Mouse (Mus musculus): ENCODE measurements at regions not wholly inside any gene's neighbourhood (a gene's known extent, or its start where the extent isn't known, plus 50 kb on each side); places are given as distances from the start of the nearest gene placed in this dataset.

GRCm38 (mm10) chr8:87202639-87203160 is 269.7 kb downstream of the Cbln1 start:
- in situ Hi-C loops (cut with MboI, MseI) = no loop called here

- in situ Hi-C loops (cut with MboI, MseI) = no loop called here
Observed at GRCm38 (mm10) chr8:87199461-87200131, 272.8 kb downstream of the Cbln1 start.

GRCm38 (mm10) chr8:87197867-87198536 is 274.4 kb downstream of the Cbln1 start:
- in situ Hi-C loops (cut with MboI, MseI) = no loop called here

GRCm38 (mm10) chr8:87197000-87197399 is 275.4 kb downstream of the Cbln1 start:
- in situ Hi-C loops (cut with MboI, MseI) = no loop called here

GRCm38 (mm10) chr8:87196050-87196449 is 276.4 kb downstream of the Cbln1 start:
- in situ Hi-C loops (cut with MboI, MseI) = no loop called here

GRCm38 (mm10) chr8:87189791-87190385 is 282.5 kb downstream of the Cbln1 start:
- in situ Hi-C loops (cut with MboI, MseI) = no loop called here

- in situ Hi-C loops (cut with MboI, MseI) = no loop called here
Observed at GRCm38 (mm10) chr8:87182888-87183287, 289.5 kb downstream of the Cbln1 start.

GRCm38 (mm10) chr8:87178561-87178960 is 293.5 kb upstream of the N4bp1 start:
- in situ Hi-C loops (cut with MboI, MseI) = no loop called here

GRCm38 (mm10) chr8:87177620-87178019 is 292.6 kb upstream of the N4bp1 start:
- in situ Hi-C loops (cut with MboI, MseI) = no loop called here

GRCm38 (mm10) chr8:87175097-87175496 is 290.0 kb upstream of the N4bp1 start:
- in situ Hi-C loops (cut with MboI, MseI) = no loop called here

GRCm38 (mm10) chr8:87173720-87174119 is 288.7 kb upstream of the N4bp1 start:
- in situ Hi-C loops (cut with MboI, MseI) = no loop called here

- in situ Hi-C loops (cut with MboI, MseI) = no loop called here
Observed at GRCm38 (mm10) chr8:87166771-87167170, 281.7 kb upstream of the N4bp1 start.

- in situ Hi-C loops (cut with MboI, MseI) = no loop called here
Observed at GRCm38 (mm10) chr8:87160416-87160815, 275.4 kb upstream of the N4bp1 start.

- in situ Hi-C loops (cut with MboI, MseI) = no loop called here
Observed at GRCm38 (mm10) chr8:87158322-87158721, 273.3 kb upstream of the N4bp1 start.

- in situ Hi-C loops (cut with MboI, MseI) = no loop called here
Observed at GRCm38 (mm10) chr8:87155819-87156425, 270.9 kb upstream of the N4bp1 start.

- in situ Hi-C loops (cut with MboI, MseI) = no loop called here
Observed at GRCm38 (mm10) chr8:87152068-87152915, 267.2 kb upstream of the N4bp1 start.

- in situ Hi-C loops (cut with MboI, MseI) = no loop called here
Observed at GRCm38 (mm10) chr8:87148853-87149252, 263.8 kb upstream of the N4bp1 start.

GRCm38 (mm10) chr8:87147704-87148103 is 262.6 kb upstream of the N4bp1 start:
- in situ Hi-C loops (cut with MboI, MseI) = no loop called here

- in situ Hi-C loops (cut with MboI, MseI) = no loop called here
Observed at GRCm38 (mm10) chr8:87137412-87137811, 252.4 kb upstream of the N4bp1 start.

- in situ Hi-C loops (cut with MboI, MseI) = no loop called here
Observed at GRCm38 (mm10) chr8:87131716-87132115, 246.7 kb upstream of the N4bp1 start.

- in situ Hi-C loops (cut with MboI, MseI) = no loop called here
Observed at GRCm38 (mm10) chr8:87130691-87131090, 245.6 kb upstream of the N4bp1 start.

All from regulatory T cell (primary cell).